Mouse (Mus musculus) hindbrain, embryonic 16.5 days (tissue): Measurements from ENCODE around the gene Oxt. TPM values are rescaled to one million over a fixed set of nuclear protein-coding genes. Genes with fewer than 3 reads are reported as not detected.

Experiments
- ATAC-seq: fragments of 200-750 bp; cut with Nextera tagmentation; 2 replicates; pipeline ENCODE4 v1.8.0; 2017; ENCODE audit warnings: moderate TSS enrichment, moderate library complexity
- H3K27ac ChIP-seq: fragments of 300-500 bp; sonication (generic); 2 replicates; pipeline ENCODE4 v1.5.1; 2014; ENCODE audit warnings: low read depth, mild to moderate bottlenecking, control low read depth, low read length, moderate library complexity
- H3K27me3 ChIP-seq: fragments of 300-500 bp; sonication (generic); replicated peaks from 2 replicates; pipeline ENCODE4 v1.6.1; 2014; ENCODE audit warnings: low read length; ENCODE audit not compliant: control insufficient read depth, insufficient read depth
- H3K36me3 ChIP-seq: fragments of 300-500 bp; sonication (generic); 2 replicates; pipeline ENCODE4 v1.6.1; 2014; ENCODE audit warnings: mild to moderate bottlenecking, low read length, moderate library complexity, mixed read lengths; ENCODE audit not compliant: control insufficient read depth, insufficient read depth
- H3K4me1 ChIP-seq: fragments of 300-500 bp; sonication (generic); 2 replicates; pipeline ENCODE4 v1.6.1; 2014; ENCODE audit warnings: low read depth, low read length; ENCODE audit not compliant: control insufficient read depth, insufficient read depth
- H3K4me2 ChIP-seq: fragments of 300-500 bp; sonication (generic); 2 replicates; pipeline ENCODE4 v1.6.1; 2014; ENCODE audit warnings: mild to moderate bottlenecking, low read length, control low read depth, moderate library complexity
- H3K4me3 ChIP-seq: fragments of 300-500 bp; sonication (generic); 2 replicates; pipeline ENCODE4 v1.5.1; 2014; ENCODE audit warnings: mild to moderate bottlenecking, low read length, control low read depth, moderate library complexity
- H3K9ac ChIP-seq: fragments of 300-500 bp; sonication (generic); 2 replicates; pipeline ENCODE4 v1.6.1; 2014; ENCODE audit warnings: low read depth, mild to moderate bottlenecking, control low read depth, low read length, moderate library complexity
- H3K9me3 ChIP-seq: fragments of 300-500 bp; sonication (generic); 2 replicates; pipeline ENCODE4 v1.6.1; 2014; ENCODE audit warnings: mild to moderate bottlenecking, low read length, moderate library complexity; ENCODE audit not compliant: control insufficient read depth
- WGBS: fragments of 180-500 bp; shearing (Covaris S2); extraction: QIAGEN DNeasy Blood & Tissue Kit; methylation state at CpG from one replicate; pipeline ENCODE4 v1.1.7; 2014; 5-methylcytosine and 5-hydroxymethylcytosine counted together
- polyA plus RNA-seq: library from polyadenylated mRNA; unstranded; fragments of >200 nt; fragmentation: Nextera tagmentation; extraction: Ambion mirVana; gene quantifications from 2 replicates; pipeline ENCODE4 v1.2.1, GENCODE M21; 2015

Oxt gene
- polyA plus RNA-seq, 1 experiment from 2014 or later = 0.31 TPM

DNA sequence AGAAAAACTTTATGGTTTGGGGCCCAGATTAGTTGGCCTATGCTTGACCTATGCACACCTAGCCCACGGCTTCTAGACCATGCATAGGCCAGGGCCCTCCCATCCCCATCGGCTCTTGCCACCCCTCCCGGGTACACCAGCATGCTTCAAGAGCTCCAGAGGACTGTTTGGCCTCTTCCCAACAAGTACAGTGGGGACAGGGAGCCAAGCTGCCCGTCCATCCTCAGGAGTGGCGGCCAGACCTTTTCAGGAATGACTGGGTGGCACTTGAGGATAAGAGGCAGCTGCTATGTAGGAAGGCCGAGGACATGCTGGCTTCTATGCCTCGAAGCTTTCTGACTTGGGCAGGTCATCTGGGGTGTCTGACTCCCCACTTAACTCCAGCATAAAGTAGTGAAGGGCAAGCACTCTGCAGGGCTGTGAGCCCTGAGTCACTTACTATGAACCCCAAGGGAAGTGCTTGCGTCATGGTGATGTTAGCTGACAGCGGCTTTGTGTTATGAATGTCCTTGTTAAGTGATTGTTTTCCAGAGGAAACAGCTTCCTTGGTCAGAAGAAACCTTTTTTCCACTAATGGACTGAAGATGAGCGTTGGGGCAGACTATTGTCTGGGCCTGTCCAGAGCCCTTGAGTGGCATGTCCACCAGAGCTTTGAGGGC is 8.1 kb downstream of the Oxt start:
- no peaks in the 10 kb centered on the region for H3K9me3 ChIP-seq
- H3K27me3 ChIP-seq = peaks cover 33% of the 10 kb centered on the region
- H3K36me3 ChIP-seq = no peaks in the 10 kb centered on the region
- WGBS = 78% methylated on average over 10 of the region's 10 CpGs
- no peak for ATAC-seq
- H3K4me1 ChIP-seq = peaks cover 9% of the 10 kb centered on the region
- H3K4me3 ChIP-seq = no peak overlapping the region
- no peak overlapping the region for H3K27ac ChIP-seq
- H3K9ac ChIP-seq = no peak overlapping the region
- H3K4me2 ChIP-seq = no peak overlapping the region

DNA sequence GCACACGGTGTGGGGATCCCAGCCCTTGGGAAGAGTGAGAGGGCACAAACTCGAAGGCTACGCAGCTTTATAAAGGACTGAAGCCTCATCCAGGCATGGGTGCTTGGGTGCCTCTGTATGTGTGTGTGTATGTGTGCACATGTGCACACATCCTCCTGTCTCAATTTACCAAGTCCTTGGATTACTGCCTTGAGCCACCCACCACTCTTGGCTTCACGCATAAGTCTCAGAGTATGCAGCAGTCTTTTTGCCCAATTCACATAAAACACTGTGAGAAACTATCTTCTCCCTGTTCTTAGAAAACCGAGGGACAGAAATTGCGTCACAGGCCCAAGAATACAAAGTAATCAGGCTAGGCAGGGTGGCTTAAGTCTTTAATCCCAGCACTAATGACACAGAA is 10.0 kb downstream of the Oxt start:
- Histone ChIP-seq H3K4me1 (peaks cover 2% of the 10 kb centered on the region), H3K4me2 (no peak overlapping the region), H3K4me3 (no peak overlapping the region), H3K9ac (no peak overlapping the region), H3K27ac (no peak overlapping the region), H3K36me3 (peaks cover 6% of the 10 kb centered on the region; the same call in 1 of the 2 replicates), H3K9me3 (no peaks in the 10 kb centered on the region), H3K27me3 (peaks cover 16% of the 10 kb centered on the region)
- WGBS = 90% methylated on average over 6 of the region's 6 CpGs
- ATAC-seq = no peak

DNA sequence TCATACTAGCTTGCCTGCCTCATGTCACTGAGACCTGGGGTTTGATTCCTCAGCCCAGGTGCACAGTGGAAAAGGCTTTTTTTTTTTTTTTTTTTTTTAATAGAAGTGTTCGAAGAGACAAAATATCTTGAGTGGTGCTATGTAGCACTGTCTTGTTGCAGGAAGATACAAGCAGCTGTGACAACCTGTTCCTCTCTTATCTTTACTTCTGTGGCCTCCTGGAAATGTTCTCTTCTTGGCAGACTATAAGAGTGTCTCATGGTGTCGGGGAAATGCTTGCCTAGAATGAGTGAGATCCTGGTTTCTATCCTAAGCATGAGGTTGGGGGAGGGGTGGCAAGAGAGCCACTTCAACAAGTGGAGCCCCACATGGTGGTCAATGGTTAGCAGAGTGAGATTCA is 12.4 kb downstream of the Oxt start:
- H3K4me3 ChIP-seq = no peak overlapping the region
- H3K9ac ChIP-seq = no peak overlapping the region
- no peak overlapping the region for H3K27ac ChIP-seq
- H3K36me3 ChIP-seq = peaks cover 11% of the 10 kb centered on the region
- H3K4me2 ChIP-seq = no peak overlapping the region
- H3K4me1 ChIP-seq = no peaks in the 10 kb centered on the region
- no peaks in the 10 kb centered on the region for H3K9me3 ChIP-seq
- no peak for ATAC-seq
- H3K27me3 ChIP-seq = no peaks in the 10 kb centered on the region
- 83% methylated on average over 2 of the region's 2 CpGs for WGBS

DNA sequence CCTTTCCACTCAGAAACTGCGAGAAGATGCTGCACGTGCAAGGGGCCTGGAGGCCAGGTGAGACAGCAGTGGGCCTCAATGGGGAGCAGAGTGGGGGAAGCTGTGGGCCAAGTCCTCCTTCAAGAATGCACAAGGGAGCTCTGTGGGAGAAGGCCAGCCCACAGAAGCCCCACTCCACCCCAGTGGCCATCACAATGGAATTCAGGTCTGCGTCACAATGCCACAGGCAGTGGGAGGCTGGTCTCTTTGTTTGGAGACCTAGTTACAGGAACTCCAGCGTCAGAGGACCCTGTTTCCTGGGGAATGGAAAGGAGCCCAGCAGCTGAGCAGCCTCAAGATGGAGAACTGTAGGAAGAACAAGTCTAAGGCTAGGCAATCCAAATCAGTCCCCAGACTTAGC is 13.2 kb downstream of the Oxt start:
- Histone ChIP-seq H3K9ac (no peak overlapping the region), H3K36me3 (peaks cover 11% of the 10 kb centered on the region), H3K27me3 (no peaks in the 10 kb centered on the region), H3K4me1 (no peaks in the 10 kb centered on the region), H3K4me3 (no peak overlapping the region), H3K9me3 (no peaks in the 10 kb centered on the region), H3K4me2 (no peak overlapping the region), H3K27ac (no peak overlapping the region)
- ATAC-seq = no peak
- 50% methylated on average over 4 of the region's 4 CpGs for WGBS

DNA sequence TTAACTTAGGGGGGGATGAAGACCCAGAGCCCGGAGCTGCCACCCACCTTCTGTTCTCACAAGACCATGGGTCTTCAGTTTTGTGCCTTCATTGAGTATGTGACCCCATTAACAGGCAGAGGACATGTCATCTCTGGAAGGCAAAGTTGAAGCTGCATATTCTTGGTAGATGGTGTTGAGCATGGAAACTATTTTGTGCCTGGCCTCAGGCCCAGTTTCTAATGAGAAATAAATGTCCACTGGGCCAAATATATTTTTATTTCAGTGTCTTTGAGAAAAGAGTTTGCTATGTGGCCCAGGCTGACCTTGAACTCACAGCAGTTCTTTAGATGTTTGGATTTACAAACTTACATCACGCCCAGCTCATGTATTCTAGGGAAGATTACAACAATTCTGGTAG is 13.8 kb downstream of the Oxt start:
- Histone ChIP-seq H3K4me1 (no peaks in the 10 kb centered on the region), H3K27ac (no peak overlapping the region), H3K27me3 (no peaks in the 10 kb centered on the region), H3K4me2 (no peak overlapping the region), H3K4me3 (no peak overlapping the region), H3K9ac (no peak overlapping the region), H3K9me3 (no peaks in the 10 kb centered on the region), H3K36me3 (peaks cover 13% of the 10 kb centered on the region)
- 89% methylated on average over 2 of the region's 2 CpGs for WGBS
- ATAC-seq = no peak

DNA sequence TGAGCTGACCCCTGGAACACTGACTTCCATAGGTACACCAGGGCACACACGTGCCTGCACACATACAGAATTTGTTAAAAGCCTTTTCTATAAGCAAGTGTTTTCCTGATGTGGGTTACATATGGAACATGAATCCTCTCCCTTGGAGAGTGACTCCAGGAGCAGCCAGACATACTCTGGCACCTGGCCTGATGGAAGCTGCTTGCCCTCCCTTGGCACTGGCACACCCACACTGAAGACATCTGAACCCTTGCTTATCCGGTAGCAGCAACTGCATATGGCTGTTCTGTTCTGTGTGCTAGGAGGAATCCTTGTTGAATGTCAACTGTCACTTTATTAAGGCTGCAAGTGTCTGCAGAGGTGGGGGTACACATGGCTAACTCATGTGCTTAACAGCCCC is 15.0 kb downstream of the Oxt start:
- 96% methylated on average over 2 of the region's 2 CpGs for WGBS
- Histone ChIP-seq H3K9ac (no peak overlapping the region), H3K27me3 (no peaks in the 10 kb centered on the region), H3K4me1 (no peaks in the 10 kb centered on the region), H3K9me3 (no peaks in the 10 kb centered on the region), H3K4me3 (no peak overlapping the region), H3K4me2 (no peak overlapping the region), H3K27ac (no peak overlapping the region), H3K36me3 (peaks cover 18% of the 10 kb centered on the region)
- ATAC-seq = no peak

DNA sequence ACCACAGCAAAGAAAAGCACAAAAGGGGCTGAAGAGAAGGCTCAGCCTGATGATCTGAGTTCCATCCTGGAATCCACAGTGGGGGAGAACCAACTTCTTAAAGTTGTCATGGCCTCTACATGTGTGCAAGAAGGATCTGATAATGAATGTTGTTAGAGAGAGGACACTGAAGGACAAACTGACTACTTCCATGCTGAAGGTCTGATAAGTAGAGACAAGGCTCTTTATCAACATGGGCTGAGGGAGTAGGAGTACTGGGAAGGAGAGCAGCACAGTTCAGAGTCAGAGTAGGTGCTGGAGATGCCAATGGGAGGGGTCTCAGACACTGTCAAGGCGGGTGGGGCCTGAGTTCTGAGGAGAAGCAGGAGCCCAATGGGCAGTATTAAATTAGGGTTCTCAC is 19.6 kb downstream of the Oxt start:
- Histone ChIP-seq H3K9me3 (no peaks in the 10 kb centered on the region), H3K4me1 (no peaks in the 10 kb centered on the region), H3K27me3 (no peaks in the 10 kb centered on the region), H3K4me2 (no peak overlapping the region), H3K9ac (no peak overlapping the region), H3K4me3 (no peak overlapping the region), H3K27ac (no peak overlapping the region), H3K36me3 (peaks cover 23% of the 10 kb centered on the region)
- WGBS = 91% methylated on average over 1 of the region's 1 CpGs
- ATAC-seq = no peak

- ATAC-seq = peak; percentile 71
- no peak overlapping the region for H3K4me2 ChIP-seq
- H3K9me3 ChIP-seq = no peaks in the 10 kb centered on the region
- H3K27me3 ChIP-seq = no peaks in the 10 kb centered on the region
- peaks cover 22% of the 10 kb centered on the region for H3K36me3 ChIP-seq
- no peak overlapping the region for H3K9ac ChIP-seq
- H3K27ac ChIP-seq = no peak overlapping the region
- no peaks in the 10 kb centered on the region for H3K4me1 ChIP-seq
- WGBS = 5% methylated on average over 1 of the region's 1 CpGs
- H3K4me3 ChIP-seq = no peak overlapping the region
These were observed 21.6 kb downstream of the Oxt start for GRCm38 (mm10) chr2:130597601-130598010.

DNA sequence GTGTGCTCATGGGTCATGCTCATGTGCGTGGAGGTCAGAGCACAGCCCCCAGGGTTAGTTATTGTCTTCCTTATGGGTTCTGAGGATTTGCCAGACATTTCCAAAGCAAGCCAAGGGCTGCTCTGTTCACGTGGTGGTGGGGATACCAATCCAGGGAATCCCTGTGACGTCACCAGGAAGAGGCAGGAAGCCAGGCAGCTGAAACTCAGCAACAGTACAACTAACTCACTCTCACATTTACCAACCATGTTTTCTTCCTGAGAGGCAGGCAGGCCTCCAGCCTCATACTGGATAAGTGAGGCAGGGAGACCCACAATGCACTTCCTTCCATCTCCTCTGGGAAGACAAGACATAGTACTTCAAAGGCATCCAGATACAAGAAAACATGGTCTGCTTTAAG is 22.4 kb downstream of the Oxt start:
- no peaks in the 10 kb centered on the region for H3K27me3 ChIP-seq
- H3K27ac ChIP-seq = no peak overlapping the region
- H3K9ac ChIP-seq = no peak overlapping the region
- no peak for ATAC-seq
- H3K9me3 ChIP-seq = no peaks in the 10 kb centered on the region
- H3K4me3 ChIP-seq = no peak overlapping the region
- H3K4me2 ChIP-seq = no peak overlapping the region
- H3K4me1 ChIP-seq = no peaks in the 10 kb centered on the region
- H3K36me3 ChIP-seq = peaks cover 30% of the 10 kb centered on the region
- 68% methylated on average over 3 of the region's 3 CpGs for WGBS

DNA sequence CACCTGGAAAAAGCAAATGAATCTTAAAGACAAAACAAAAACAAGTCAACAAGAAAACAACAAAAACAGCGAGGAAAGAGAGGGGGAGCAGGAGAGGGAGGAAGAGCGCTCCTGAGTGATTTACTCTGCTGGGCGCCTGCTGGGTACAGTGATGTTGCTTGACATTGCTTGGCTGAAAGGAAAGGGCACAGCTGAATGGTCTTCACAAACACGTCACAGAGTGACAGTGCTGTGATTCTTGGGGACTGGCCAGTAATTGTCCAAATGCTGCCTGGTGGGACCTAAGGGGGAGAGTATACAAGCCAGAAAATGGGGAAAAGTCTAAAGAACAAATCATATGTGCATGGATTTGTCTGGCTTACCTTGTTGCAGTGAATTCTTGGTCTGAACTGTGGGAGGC is 26.2 kb downstream of the Oxt start:
- no peak overlapping the region for H3K27ac ChIP-seq
- no peak overlapping the region for H3K9ac ChIP-seq
- peaks cover 19% of the 10 kb centered on the region for H3K36me3 ChIP-seq
- ATAC-seq = no peak
- no peaks in the 10 kb centered on the region for H3K9me3 ChIP-seq
- H3K4me1 ChIP-seq = no peaks in the 10 kb centered on the region
- no peak overlapping the region for H3K4me3 ChIP-seq
- no peaks in the 10 kb centered on the region for H3K27me3 ChIP-seq
- 85% methylated on average over 4 of the region's 4 CpGs for WGBS
- no peak overlapping the region for H3K4me2 ChIP-seq
